Mouse (Mus musculus): Measurements from ENCODE around the gene Lrwd1.

Lrwd1 gene

GRCm38 (mm10) chr5:136091927-136092326, 43.9 kb downstream of the Lrwd1 start:
- no peak for DNase-seq (ENCODE audit: low spot score)

DNA sequence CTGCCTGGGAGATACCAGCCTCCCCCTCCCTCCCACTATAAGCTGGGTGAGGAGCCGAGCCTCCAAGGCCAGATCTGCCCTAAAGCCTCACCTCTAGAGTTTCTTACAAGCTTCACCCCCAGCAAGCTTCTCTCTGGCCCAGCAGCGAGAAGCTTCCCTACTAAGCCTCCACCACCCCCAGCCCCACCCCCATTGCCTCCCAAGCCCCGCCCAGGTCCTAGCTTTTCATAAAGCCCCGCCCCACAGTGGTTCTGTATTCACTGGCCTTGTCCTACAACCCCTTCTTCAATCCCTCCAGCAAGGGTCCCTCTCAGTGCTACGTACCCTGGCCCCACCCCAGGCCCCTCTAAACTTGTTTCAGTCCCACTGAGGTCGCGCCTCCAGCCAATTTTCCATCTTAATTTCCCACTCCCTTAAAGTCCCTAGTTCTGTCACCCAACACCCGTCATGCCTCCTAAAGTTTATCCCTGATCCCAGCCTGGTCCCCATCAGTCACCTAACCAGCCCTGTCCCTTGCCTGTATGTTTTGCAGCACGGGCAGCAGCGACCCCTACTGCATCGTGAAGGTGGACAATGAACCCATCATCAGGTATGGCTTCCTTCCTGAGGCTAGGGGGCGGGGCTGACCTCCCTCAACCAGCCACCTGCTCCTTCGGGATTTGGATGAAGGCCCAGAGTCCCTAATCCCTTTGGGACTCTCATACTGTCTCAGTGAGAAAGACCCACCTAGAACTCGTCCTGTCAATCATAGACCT, 46.9 kb downstream of the Lrwd1 start:
- DNase-seq (ENCODE audit: low spot score): no peak

DNA sequence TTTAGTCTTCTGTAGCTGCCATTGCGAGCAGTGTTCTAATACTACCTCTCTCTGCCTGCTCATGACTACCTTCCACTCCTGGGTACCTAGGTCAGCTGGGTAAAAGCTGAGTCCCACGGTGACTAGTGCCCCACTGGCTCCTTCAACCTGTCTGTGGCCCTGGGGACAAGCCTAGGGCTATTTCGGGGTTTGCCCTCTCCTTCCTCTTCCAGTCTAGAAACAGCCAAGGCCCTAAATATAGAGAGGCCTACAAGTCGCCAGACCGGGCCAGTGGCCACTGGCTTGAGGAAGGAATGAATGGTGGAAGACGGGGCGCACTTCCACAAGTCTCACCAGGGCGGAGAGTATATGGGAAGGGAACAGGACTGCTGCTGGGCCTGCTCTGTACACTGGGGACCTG, 49.6 kb downstream of the Lrwd1 start:
- DNase-seq (ENCODE audit: low spot score): no peak

DNA sequence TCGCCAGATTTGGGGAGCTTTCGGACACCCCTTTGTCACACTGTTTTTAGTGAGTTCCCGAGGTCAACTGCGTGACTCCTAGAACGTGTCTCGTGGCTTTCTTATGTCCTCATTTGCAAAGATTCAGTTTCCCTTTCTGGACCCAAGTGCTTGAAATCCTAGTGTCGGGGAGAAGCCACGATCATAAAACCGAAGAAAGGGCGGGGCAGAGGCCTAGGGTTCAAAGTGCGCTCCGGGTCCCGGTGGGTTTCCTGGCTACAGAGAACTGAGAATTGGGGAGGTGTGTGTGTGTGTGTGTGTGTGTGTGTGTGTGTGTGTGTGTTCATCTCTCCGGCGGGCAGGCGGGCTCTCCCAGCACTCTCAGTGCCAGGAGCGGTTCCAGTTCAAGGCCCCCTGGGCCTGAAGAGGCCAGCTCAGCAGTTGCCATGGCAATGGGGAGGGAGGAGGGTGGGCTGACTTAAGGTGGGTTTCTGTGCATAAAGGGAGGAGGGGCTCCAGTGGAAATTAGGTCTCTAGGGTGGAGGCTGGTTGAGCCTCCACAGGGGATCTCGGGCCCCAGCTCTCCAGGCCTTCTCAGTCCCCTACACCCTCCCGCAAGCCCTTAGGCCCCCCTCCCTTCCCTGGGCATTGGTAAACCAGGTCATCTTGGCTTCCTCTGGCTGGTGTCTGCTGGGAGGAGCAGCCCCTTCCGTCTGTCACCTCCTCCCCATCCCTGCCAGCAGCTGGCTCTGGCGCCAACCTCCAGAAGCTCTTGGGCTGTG, 50.8 kb downstream of the Lrwd1 start:
- DNase-seq (ENCODE audit: low spot score): peak; percentile 57

- peak; percentile 27 for DNase-seq (ENCODE audit: low spot score)
These were observed 51.6 kb downstream of the Lrwd1 start for GRCm38 (mm10) chr5:136084144-136084881.

DNA sequence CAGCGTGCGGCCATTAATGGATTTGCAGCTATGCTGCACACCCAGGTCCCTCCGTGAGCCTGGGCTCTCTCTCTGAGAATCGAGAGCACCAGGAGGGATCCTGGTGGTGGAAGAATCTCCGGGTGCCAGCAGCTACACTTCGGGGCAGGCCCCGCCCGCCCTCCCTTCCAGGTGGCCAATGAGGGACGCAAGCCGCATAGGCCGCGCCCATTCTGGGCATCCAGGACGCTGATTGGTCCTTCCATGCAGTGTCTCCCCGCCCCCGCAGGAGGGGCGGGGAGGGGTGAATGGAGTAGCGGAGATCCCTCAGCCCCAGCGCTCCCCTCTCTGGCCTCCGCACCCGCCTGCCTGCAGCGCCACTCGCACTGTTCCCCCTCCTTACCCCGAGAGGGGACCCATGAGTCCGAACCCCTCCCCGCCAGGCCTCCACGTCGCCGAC, 52.2 kb downstream of the Lrwd1 start, which contains the start of gene Rasa4:
Gene Rasa4, plus strand, starts transcription at position 248 of the 439 bp plus-strand sequence.
- DNase-seq (ENCODE audit: low spot score): peak; percentile 99

GRCm38 (mm10) chr5:136082345-136082744, 53.5 kb downstream of the Lrwd1 start:
- DNase-seq (ENCODE audit: low spot score): no peak

DNA sequence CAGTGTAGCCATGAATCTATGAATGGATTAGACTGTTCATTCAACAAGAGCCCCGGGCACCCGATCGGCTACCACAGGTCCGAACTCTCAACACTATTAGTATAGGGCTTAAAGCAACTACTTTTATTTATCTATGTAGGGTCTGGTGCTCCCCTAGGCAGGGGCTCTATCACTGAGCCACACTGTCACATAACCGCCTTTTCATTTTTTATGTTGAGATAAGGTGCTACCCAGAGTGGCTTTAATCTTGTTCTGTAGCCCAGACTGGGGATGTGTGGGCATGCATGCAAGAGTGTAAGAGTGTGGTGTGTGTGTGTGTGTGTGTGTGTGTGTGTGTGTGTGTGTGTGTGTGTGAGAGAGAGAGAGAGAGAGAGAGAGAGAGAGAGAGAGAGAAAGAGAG, 57.7 kb downstream of the Lrwd1 start:
- DNase-seq (ENCODE audit: low spot score): no peak

DNA sequence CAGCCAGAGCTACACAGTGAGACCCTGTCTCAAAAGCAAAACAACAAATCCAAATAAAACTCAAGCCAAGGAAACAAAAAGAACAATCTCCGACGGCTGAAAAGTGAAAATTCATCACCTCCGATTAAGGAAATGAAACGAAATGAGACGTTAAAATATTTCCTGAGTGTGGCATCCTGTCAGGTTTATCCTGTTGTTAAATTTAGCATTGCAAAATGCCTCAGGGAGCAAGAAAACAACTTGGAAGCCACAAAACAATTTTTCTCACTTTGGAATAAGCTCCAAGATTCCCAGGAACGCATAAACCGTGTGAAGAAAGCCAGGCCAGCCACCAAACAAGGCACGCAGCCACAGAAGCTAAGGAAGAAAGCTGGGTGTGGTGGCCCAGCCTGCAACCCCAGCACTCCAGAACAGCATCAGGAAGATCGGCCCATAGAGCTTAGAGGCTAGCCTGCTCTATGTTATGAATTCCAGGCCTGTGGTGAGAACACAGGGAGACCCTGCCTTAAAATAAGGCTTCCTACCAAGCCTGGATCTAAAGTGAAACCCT, 58.8 kb downstream of the Lrwd1 start:
- DNase-seq (ENCODE audit: low spot score): no peak

- no peak for DNase-seq (ENCODE audit: low spot score)
These were observed 59.6 kb downstream of the Lrwd1 start for GRCm38 (mm10) chr5:136076284-136076683.

DNA sequence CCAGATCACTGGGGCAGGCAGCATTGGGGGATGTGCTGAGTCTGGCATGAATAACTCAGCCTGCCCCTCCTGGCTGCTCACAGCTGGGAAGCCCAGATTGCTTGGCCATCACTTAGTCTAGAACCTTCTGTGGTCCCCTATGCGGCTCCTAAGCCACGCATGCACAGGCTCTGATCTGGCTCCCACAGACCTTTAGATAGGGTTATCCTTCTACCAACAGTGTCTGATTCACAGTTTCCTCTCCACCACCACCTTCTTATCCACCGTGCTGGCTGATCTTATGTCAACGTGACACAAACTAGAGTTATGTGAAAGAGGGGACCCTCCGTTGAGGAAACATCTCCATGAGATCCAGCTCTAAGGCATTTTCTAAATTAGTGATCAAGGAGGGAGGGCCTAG, 60.8 kb downstream of the Lrwd1 start:
- DNase-seq (ENCODE audit: low spot score): no peak

- no peak for DNase-seq (ENCODE audit: low spot score)
These were observed 62.3 kb downstream of the Lrwd1 start for GRCm38 (mm10) chr5:136073526-136073925.

DNA sequence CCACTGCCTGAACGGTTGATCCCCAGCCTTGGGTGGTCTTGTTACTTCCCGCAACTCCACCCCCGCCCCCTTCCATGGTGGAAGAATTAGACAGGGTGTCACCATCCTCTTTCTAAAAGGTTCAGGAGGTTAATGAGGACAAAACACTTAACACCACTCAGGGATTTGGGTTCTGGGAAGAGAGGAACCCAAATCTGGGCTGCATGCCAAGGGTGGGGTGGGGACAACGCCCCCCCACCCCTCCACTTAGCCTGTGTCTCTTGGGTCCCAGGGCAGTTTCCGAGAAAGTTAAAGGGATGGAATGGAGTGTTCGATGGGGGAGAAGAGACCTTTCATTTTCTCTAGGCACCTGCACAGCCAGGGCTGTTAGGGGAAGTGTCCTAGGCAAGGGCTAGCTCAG, 62.8 kb downstream of the Lrwd1 start:
- DNase-seq (ENCODE audit: low spot score): no peak

Measured in embryo, embryonic 10.5 days (tissue).